Mouse (Mus musculus): ENCODE measurements around the gene Pard6b. TPM values are rescaled to one million over a fixed set of nuclear protein-coding genes. Genes with fewer than 3 reads are reported as not detected.

Pard6b gene
- total RNA-seq, 2 experiments from 2014 or later, result 1.2 to 1.6 TPM

GRCm38 (mm10) chr2:168125288-168126089 is 44.7 kb downstream of the Pard6b start:
- DNase-seq (ENCODE audit: low spot score in 2 of 2), result no peak

- DNase-seq (ENCODE audit: low spot score in 2 of 2), result peak; percentile 33 to 54
These were observed 47.0 kb downstream of the Pard6b start for GRCm38 (mm10) chr2:168127767-168128166.

- peak; percentile 63 to 73 for DNase-seq (ENCODE audit: low spot score in 2 of 2)
These were observed 47.5 kb downstream of the Pard6b start for GRCm38 (mm10) chr2:168128211-168128859.

- DNase-seq (ENCODE audit: low spot score in 2 of 2), result no peak
These were observed 49.2 kb downstream of the Pard6b start for GRCm38 (mm10) chr2:168130046-168130445.

GRCm38 (mm10) chr2:168137161-168137560 is 56.4 kb downstream of the Pard6b start:
- DNase-seq (ENCODE audit: low spot score in 2 of 2), result no peak

- no peak for DNase-seq (ENCODE audit: low spot score in 2 of 2)
These were observed 63.0 kb downstream of the Pard6b start for GRCm38 (mm10) chr2:168143794-168144193.

- DNase-seq (ENCODE audit: low spot score in 2 of 2), result no peak
These were observed 64.6 kb downstream of the Pard6b start for GRCm38 (mm10) chr2:168145437-168145836.

GRCm38 (mm10) chr2:168147722-168148432 is 67.1 kb downstream of the Pard6b start:
- no peak for DNase-seq (ENCODE audit: low spot score in 2 of 2)

GRCm38 (mm10) chr2:168149241-168149640 is 68.4 kb downstream of the Pard6b start:
- DNase-seq (ENCODE audit: low spot score in 2 of 2), result no peak

Small RNAs within 50 kb of the gene (microRNA-seq; reads per million reads assigned to microRNA genes)
- 0 reads per million in 2 experiments for gene Gm24327 (ENCODE audit: borderline number of aligned reads in 2 of 2)

Other genes with a start within 250 kb of the Pard6b start
- gene Ptpn1, start 148.9 kb upstream of the Pard6b start, total RNA-seq (2021), result 10 to 100 TPM; 56.6 to 64.4 TPM
- 1 to 10 TPM; 1.8 TPM for gene Ripor3, start 70.4 kb upstream of the Pard6b start, total RNA-seq (2021)
- 10 to 100 TPM; 40.2 to 47.3 TPM for gene Adnp, start 126.1 kb downstream of the Pard6b start, total RNA-seq (2021)
- 10 to 100 TPM; 20.8 to 24.6 TPM for gene Gm20716, start 149.4 kb downstream of the Pard6b start, total RNA-seq (2021)
- 100 to 1,000 TPM; 122 to 134 TPM for gene Dpm1, start 149.6 kb downstream of the Pard6b start, total RNA-seq (2021)
- gene Mocs3, start 149.6 kb downstream of the Pard6b start, total RNA-seq (2021), result 10 to 100 TPM; 15.4 to 16.9 TPM
- not detected for gene Kcng1, start 200.7 kb downstream of the Pard6b start, total RNA-seq (2021)

Measured in adrenal gland, adult 18-20 months (tissue).